Mouse (Mus musculus) heart, adult 11 months (tissue): ENCODE results near the gene Cemip.

Source experiments
- DNase-seq: peaks from one replicate; pipeline ENCODE4 v3.0.0; 2022

The Cemip gene

GRCm38 (mm10) chr7:83889946-83890345 is 196.4 kb downstream of the Cemip start:
- DNase-seq: peak; percentile 73

DNA sequence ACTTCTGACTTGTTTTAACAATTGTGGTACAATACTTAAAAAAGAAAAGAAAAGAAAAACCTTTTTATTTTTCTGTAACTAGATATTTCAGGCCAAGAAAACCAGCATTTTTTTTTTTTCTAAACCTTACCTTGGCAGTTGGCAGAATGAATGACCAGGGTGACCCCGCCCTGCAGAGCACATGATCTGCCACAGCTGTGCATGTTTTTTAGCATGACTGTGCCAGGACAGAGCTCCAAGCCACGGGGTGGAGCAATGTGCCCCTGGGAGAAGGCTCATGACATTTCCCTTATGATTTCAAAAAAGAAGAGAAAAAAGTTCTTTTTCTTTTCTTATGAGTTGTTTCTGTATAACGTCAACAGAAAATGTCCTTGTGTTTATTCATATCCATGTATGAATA is 196.9 kb downstream of the Cemip start:
- peak; percentile 98 for DNase-seq

- DNase-seq: peak; percentile 79
These were observed 199.8 kb downstream of the Cemip start for GRCm38 (mm10) chr7:83886366-83887129.

- DNase-seq: no peak
These were observed 200.5 kb downstream of the Cemip start for GRCm38 (mm10) chr7:83885835-83886234.

DNA sequence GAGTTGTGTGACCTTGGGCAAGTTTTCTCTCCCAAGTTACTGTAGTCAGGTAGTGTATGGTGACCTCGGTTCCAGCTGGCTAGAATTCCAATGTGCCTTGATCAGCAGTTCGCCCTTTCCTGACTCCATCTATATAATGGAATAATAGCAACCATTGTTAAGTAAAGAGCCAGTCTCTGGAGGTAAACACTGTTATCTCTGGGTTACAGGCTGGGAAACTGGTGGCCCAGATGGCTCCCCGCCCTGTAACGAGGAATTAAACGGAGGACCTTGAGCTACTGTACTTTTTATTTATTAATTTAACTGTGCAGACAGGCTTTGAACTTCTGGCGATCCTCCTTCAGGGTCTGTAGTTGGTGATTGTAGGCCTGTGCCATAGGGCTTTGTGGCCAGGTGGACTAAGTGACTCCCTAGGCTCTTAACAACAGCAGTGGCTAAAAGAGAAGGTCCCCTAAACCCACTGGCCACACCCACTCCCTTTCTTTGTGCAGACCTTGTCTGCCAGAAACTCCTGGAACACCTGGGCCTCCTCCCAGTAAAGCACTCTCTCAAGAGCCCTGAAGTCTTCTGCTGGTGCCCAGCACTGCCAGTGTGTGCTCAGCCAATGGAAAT is 201.3 kb downstream of the Cemip start:
- DNase-seq: peak; percentile 93

DNA sequence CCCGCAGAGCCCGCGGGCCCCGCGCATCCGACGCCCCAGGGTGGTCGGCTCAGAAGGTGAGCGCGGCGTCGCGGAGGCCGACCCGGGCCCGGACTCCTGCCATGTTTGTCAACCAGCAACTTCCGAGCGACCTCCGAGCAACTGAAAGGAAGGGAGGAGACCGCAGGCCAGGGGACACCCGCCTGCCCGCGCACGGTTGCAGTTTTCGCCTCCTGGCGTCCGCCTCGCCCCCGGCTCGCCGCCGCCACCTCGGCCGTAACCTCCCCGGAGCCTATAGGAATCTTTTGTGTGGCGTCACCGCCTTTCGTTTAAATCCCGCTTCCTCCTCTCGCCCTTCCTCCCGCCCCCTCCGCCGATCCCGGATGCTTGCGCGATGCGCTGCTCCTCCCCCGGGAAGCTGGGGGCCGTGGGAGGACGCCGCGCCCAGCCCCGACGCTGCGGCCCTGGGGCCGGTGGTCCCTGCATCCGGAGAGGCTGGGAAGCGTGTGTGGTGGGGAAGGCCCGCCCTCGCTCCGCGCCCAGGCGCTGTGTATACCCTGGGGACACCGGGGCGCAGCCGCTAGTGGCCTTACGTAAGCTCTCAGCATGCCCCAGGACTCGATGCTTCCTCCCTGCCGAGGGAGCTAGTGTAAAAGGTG is 202.2 kb downstream of the Cemip start, which contains the start of the genes Tlnrd1 and Mesd:
Gene Tlnrd1, minus strand, starts transcription at position 285 of the 638 bp plus-strand sequence.
Gene Mesd, plus strand, starts transcription at position 446 of the 638 bp plus-strand sequence.
- peak; percentile 100 for DNase-seq

GRCm38 (mm10) chr7:83883276-83884020 is 202.9 kb downstream of the Cemip start:
- peak; percentile 99 for DNase-seq
